Mouse (Mus musculus) megakaryocyte, embryonic 14.5 days (primary cell): ENCODE measurements around the gene Pkd1l3. TPM values are rescaled to one million over a fixed set of nuclear protein-coding genes. Genes with fewer than 3 reads are reported as not detected.
A peak's percentile ranks its signal among the peaks of the same experiment; 100 is the strongest.

Experiments used
- H3K27me3 ChIP-seq: replicated peaks from 2 replicates; pipeline ENCODE3; 2012; ENCODE audit warnings: inconsistent platforms
- H3K36me3 ChIP-seq: replicated peaks from 2 replicates; pipeline ENCODE3; 2012; ENCODE audit warnings: low read length, inconsistent platforms, mixed read lengths
- H3K4me1 ChIP-seq: 2 replicates; pipeline ENCODE4 v1.6.1; 2012; ENCODE audit warnings: inconsistent platforms
- H3K4me3 ChIP-seq: replicated peaks from 2 replicates; pipeline ENCODE3; 2012; ENCODE audit warnings: moderate library complexity, mild to moderate bottlenecking, inconsistent platforms
- H3K9me3 ChIP-seq: 2 replicates; pipeline ENCODE4 v1.6.1; 2012; ENCODE audit warnings: inconsistent platforms
- FLI1 ChIP-seq: IDR thresholded peaks from 2 replicates; pipeline ENCODE4 v1.6.1; 2012; ENCODE audit warnings: low read length, inconsistent platforms, mixed read lengths
- GATA1 ChIP-seq: IDR thresholded peaks from 3 replicates; pipeline ENCODE4 v1.6.1; 2012; ENCODE audit warnings: mixed read lengths, low read length, inconsistent platforms, borderline replicate concordance
- polyA plus RNA-seq: library from polyadenylated mRNA; stranded (reverse); fragments of >175 nt; gene quantifications from 2 replicates; pipeline ENCODE4 v1.2.3, GENCODE M21; 2012; ENCODE audit warnings: low replicate concordance; ENCODE audit not compliant: insufficient read depth

Gene Pkd1l3
- polyA plus RNA-seq, 1 experiment = 0.72 TPM

- Histone ChIP-seq H3K9me3 (peaks cover 32% of the 10 kb centered on the region), H3K4me3 (no peak overlapping the region), H3K4me1 (peaks cover 55% of the 10 kb centered on the region), H3K27me3 (no peaks in the 10 kb centered on the region), H3K36me3 (peaks cover 47% of the 10 kb centered on the region)
- TF ChIP-seq GATA1 (no peak), FLI1 (no peak)
Measured at GRCm38 (mm10) chr8:109615569-109615968, 1.3 kb downstream of the Pkd1l3 start.

GRCm38 (mm10) chr8:109628638-109629037, 14.3 kb downstream of the Pkd1l3 start:
- no peaks in the 10 kb centered on the region for H3K27me3 ChIP-seq
- no peak overlapping the region for H3K4me3 ChIP-seq

GRCm38 (mm10) chr8:109632498-109632897, 18.2 kb downstream of the Pkd1l3 start:
- no peaks in the 10 kb centered on the region for H3K27me3 ChIP-seq
- peaks cover 15% of the 10 kb centered on the region for H3K4me1 ChIP-seq
- no peak overlapping the region for H3K4me3 ChIP-seq
- H3K9me3 ChIP-seq = no peaks in the 10 kb centered on the region
- no peak for TF ChIP-seq GATA1
- no peak for TF ChIP-seq FLI1
- peaks cover 42% of the 10 kb centered on the region for H3K36me3 ChIP-seq

More at GRCm38 (mm10) chr8:109628638-109629037, 14.3 kb downstream of the Pkd1l3 start:
- Histone ChIP-seq H3K9me3 (peaks cover 14% of the 10 kb centered on the region), H3K36me3 (peaks cover 47% of the 10 kb centered on the region), H3K4me1 (peaks cover 9% of the 10 kb centered on the region)
- TF ChIP-seq GATA1 (no peak), FLI1 (no peak)

- H3K4me1 ChIP-seq = peaks cover 25% of the 10 kb centered on the region
- H3K27me3 ChIP-seq = no peaks in the 10 kb centered on the region
- H3K4me3 ChIP-seq = no peak overlapping the region
- TF ChIP-seq GATA1 = no peak
- no peak for TF ChIP-seq FLI1
- no peaks in the 10 kb centered on the region for H3K9me3 ChIP-seq
- peaks cover 41% of the 10 kb centered on the region for H3K36me3 ChIP-seq
Measured at GRCm38 (mm10) chr8:109635146-109635545, 20.8 kb downstream of the Pkd1l3 start.

- Histone ChIP-seq H3K36me3 (peaks cover 33% of the 10 kb centered on the region), H3K27me3 (peaks cover 1% of the 10 kb centered on the region), H3K4me1 (peaks cover 13% of the 10 kb centered on the region), H3K4me3 (no peak overlapping the region), H3K9me3 (no peaks in the 10 kb centered on the region)
- no peak for TF ChIP-seq FLI1
- no peak for TF ChIP-seq GATA1
Measured at GRCm38 (mm10) chr8:109638851-109639250, 24.5 kb downstream of the Pkd1l3 start.

- peaks cover 27% of the 10 kb centered on the region for H3K36me3 ChIP-seq
- TF ChIP-seq GATA1 (no peak), FLI1 (no peak)
Measured at GRCm38 (mm10) chr8:109640410-109640809, 26.1 kb downstream of the Pkd1l3 start.

GRCm38 (mm10) chr8:109641236-109641635, 26.9 kb downstream of the Pkd1l3 start:
- peak overlapping the region; percentile 23 for H3K4me3 ChIP-seq
- H3K4me1 ChIP-seq = peaks cover 10% of the 10 kb centered on the region
- peaks cover 1% of the 10 kb centered on the region for H3K27me3 ChIP-seq
- no peaks in the 10 kb centered on the region for H3K9me3 ChIP-seq
- H3K36me3 ChIP-seq = peaks cover 23% of the 10 kb centered on the region
- TF ChIP-seq FLI1 (no peak), GATA1 (no peak)

More at GRCm38 (mm10) chr8:109640410-109640809, 26.1 kb downstream of the Pkd1l3 start:
- H3K9me3 ChIP-seq = no peaks in the 10 kb centered on the region
- peaks cover 1% of the 10 kb centered on the region for H3K27me3 ChIP-seq
- H3K4me3 ChIP-seq = no peak overlapping the region
- peaks cover 10% of the 10 kb centered on the region for H3K4me1 ChIP-seq

GRCm38 (mm10) chr8:109647331-109647730, 33.0 kb downstream of the Pkd1l3 start:
- H3K36me3 ChIP-seq = peaks cover 5% of the 10 kb centered on the region
- no peak overlapping the region for H3K4me3 ChIP-seq
- no peaks in the 10 kb centered on the region for H3K9me3 ChIP-seq
- TF ChIP-seq GATA1 (no peak), FLI1 (no peak)
- H3K4me1 ChIP-seq = no peaks in the 10 kb centered on the region
- H3K27me3 ChIP-seq = peaks cover 4% of the 10 kb centered on the region

GRCm38 (mm10) chr8:109648469-109648868, 34.2 kb downstream of the Pkd1l3 start:
- TF ChIP-seq GATA1 = no peak
- no peak for TF ChIP-seq FLI1
- H3K9me3 ChIP-seq = no peaks in the 10 kb centered on the region
- H3K4me1 ChIP-seq = no peaks in the 10 kb centered on the region
- peaks cover 5% of the 10 kb centered on the region for H3K27me3 ChIP-seq
- peaks cover 5% of the 10 kb centered on the region for H3K36me3 ChIP-seq
- H3K4me3 ChIP-seq = no peak overlapping the region

- TF ChIP-seq FLI1 = no peak
- TF ChIP-seq GATA1 = no peak
- Histone ChIP-seq H3K27me3 (peaks cover 7% of the 10 kb centered on the region), H3K9me3 (0 out of 2 replicates have a peak, but pooled peaks cover 9% of the 10 kb centered on the region), H3K4me3 (no peak overlapping the region), H3K36me3 (peaks cover 5% of the 10 kb centered on the region), H3K4me1 (no peaks in the 10 kb centered on the region)
Measured at GRCm38 (mm10) chr8:109650801-109651200, 36.5 kb downstream of the Pkd1l3 start.
